Mouse (Mus musculus): Measurements from ENCODE around the gene Cd84.

Cd84 gene

DNA sequence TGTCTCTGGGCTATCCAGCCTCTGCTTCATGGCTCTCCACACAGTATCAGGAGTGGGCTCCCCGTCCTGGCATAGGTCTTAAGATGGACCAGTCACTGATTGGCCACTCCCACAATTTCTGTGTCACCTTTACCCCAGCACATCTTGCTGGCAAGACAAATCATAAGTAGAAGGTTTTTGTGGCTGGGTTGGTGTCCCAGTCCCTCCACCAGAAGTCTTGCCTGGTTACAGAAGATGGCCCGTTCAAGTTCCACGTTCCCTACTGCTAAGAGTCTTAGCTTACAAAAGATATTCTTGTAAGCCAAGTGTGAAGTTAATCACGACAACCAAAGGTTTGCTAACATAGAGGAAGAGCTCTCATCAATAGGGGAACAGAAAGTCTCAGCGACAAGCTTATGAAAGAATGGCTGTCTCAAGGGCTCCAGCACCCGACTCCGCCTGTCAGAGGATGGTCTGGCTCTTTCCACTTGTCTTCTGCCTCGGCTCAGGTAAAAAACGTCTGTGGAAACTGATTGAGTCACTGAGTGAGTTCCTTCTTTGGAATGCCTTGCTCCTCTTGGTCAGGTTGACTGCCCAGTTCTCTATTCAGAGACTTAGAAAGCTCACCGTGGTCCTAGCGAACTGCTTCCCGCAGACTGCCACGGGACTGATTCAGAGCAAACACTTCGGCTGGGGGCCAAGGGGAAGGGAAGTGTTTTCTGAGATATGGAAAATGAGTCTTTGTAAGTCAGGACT, 78.0 kb downstream of the Cd84 start, which contains the start of gene Slamf6:
Gene Slamf6 (plus strand): TSS at position 211 of the 735 bp plus-strand sequence.
- DNase-seq = no peak

DNA sequence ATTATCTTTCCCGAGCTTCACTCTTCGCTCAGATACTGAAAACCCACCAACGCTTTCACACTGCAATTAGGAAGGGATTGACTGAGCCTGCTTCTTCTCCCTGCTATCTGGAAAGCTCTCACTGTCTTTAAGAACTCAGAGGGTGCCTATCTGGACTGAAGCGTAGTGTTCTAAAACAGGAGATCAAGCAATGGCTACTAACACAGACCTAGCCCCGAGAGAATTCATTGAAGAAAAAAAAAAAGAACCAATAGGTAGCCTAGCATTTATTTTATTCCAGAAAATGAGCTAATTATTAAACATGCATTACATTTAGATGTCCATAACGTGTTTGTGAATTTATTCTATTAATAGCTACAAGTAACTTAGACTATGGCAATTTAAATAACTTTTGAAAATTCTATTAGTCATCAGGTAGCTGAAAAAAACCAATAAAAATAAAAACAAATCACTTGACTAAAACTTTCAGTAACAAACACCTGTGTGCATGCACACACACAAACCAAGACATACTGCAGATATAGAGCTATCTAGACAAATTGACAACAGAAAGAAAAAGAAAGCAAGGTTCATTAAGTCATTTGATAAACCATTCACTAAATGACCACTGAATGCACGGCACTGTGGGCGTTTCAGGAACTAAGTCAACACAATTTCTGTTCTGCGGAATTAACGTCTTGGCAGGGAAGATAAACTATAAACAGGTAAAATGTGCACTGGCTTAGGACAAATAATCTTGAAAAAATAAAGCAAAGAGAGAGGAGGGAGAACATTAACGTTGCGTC, 78.8 kb downstream of the Cd84 start:
- no peak for DNase-seq

DNA sequence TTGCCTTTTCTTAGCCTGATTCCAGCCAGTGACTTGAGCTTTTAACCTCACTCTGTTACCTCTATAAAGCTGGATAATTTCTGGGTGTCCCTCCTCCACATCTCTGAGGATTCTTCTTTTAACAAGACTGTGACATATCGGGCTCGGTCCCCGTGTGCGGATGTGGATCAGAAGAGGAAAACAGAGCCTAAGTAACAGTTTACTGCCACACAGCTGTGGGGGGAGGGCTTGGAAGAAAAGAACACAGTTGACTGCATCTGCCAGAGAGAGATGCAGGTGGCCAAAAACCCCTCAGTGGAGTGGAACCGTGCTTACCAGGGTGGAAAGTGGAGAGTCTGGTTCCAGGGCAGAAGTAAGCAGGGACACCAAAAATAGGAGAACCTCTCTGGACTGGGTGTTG, 79.7 kb downstream of the Cd84 start:
- DNase-seq = no peak

DNA sequence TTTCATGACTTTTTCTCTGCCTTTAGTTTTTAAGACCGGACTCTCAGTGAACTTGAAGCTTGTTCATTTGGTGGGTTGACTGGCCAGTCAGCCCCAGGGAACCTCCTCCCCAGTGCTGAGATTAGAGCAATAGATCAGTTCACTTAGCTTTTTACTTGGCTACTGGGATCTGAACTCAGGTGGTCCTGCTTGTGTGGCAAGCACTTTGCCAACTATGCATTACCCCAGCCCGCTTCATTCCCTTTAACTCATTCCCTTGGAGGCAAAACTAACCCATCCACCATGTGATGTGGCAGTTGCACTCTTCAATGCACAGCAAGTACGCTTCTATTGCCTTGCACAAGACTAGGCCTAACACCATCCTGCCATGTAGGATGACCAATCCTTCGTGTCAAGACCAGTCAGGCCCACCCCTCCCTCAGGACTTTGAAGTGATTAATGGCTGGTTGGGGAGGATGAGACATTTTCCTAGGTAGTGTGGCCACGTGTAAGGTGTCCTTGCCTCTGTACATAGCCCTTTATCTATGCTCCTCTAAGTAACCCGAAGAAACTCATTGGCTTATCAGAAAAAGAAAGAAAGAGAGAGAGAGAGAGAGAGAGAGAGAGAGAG, 80.5 kb downstream of the Cd84 start:
- DNase-seq = no peak

DNA sequence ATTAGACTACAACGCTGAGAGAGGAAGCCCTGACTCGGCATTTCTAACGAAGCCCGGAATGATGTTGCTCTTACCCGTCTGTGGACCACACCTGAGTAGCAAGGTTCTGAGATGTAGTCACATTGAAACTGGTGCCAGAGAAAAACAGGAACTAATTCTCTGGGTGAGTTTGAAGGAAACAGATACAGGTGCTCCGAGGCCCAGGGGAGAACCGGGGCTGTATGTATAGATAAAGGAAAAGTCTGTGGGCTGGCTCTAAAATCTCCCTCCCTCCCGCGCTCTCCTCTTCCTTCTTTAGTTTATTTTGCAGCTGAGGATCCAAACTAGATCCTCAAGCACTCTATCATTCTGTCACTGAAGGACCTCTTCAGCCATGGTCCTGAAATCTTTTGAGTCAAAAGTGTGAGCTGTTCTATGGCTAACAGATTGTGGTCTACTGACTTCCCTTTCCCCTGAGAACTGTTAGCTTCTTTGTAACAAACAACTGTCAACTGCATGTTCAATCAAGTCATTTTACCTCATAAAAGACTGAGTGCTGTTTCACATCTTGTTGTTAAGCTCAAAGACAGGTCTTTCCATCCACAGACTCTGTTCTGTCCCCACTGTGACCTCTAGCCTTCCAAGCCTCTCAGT, 81.6 kb downstream of the Cd84 start:
- DNase-seq = no peak

DNA sequence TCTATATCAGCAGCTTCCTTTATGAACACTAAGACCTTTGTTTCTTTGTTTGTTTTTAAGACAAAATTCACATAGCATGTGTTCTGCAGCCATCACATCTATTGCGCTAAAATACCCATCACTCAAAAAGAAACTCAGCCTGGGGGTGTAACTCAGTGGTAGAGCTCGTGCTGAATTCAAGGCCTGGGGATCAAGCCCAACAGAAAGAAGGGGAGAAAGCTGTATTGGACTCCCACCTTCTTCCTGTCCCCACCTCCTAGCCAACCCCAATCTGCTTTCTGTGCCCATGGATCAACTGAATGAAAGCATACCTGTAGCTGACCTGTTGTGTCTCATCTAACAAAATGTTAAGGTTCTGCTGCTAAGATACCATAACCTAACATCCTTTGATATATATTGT, 82.1 kb downstream of the Cd84 start:
- DNase-seq = no peak

DNA sequence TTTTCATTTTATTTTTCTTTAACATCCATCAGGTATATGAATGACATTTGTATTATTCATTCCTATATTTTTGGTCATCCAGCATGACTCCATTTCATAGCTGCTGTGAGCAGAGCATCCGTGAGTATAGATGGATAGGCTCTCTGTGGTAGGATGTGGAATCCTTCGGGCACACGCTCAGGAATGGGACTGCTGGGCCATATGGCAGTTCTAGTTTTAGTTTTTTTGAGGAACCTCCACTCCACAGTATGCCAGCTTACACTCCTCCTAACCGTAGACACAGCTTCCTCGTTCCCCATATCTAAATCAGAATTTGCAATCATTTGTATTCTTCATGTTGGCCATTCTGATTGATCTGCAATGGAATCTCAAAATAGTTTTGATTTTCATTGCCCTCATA, 83.3 kb downstream of the Cd84 start:
- DNase-seq = no peak

DNA sequence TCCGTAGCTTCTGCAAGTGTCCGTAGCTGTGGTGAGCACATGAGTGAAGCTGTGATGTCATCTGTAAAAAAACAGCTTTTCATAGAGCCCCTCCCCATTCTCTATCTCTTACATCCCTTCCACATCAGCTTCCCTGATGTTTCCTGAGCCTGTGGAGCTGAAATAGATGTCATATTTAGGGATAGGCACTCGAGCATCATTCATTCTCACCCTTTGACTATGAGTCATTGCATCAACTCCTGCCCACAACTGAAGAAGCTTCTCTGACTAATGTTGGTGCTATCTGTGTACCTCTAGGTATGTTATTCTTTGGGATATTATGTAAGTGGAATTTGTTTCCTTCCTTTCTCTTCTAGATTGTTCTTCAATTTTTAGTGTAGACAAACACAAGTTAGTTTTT, 85.4 kb downstream of the Cd84 start:
- no peak for DNase-seq

DNA sequence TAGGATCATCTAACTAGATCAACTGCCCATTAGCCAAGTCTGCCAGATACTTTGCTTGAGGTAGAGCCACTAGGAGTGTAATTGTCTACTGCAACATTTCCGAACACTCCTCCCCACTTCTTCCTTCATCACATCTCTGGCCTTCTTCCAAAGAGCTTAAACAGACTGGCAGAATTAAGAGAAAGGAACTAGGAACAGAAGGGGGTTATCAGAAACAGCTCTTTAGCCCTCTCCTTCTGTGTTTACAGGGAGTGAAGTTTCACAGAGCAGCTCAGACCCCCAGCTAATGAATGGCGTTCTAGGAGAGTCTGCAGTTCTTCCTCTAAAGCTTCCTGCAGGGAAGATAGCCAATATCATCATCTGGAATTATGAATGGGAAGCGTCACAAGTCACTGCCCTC, 94.4 kb downstream of the Cd84 start:
- DNase-seq = peak; percentile 4

DNA sequence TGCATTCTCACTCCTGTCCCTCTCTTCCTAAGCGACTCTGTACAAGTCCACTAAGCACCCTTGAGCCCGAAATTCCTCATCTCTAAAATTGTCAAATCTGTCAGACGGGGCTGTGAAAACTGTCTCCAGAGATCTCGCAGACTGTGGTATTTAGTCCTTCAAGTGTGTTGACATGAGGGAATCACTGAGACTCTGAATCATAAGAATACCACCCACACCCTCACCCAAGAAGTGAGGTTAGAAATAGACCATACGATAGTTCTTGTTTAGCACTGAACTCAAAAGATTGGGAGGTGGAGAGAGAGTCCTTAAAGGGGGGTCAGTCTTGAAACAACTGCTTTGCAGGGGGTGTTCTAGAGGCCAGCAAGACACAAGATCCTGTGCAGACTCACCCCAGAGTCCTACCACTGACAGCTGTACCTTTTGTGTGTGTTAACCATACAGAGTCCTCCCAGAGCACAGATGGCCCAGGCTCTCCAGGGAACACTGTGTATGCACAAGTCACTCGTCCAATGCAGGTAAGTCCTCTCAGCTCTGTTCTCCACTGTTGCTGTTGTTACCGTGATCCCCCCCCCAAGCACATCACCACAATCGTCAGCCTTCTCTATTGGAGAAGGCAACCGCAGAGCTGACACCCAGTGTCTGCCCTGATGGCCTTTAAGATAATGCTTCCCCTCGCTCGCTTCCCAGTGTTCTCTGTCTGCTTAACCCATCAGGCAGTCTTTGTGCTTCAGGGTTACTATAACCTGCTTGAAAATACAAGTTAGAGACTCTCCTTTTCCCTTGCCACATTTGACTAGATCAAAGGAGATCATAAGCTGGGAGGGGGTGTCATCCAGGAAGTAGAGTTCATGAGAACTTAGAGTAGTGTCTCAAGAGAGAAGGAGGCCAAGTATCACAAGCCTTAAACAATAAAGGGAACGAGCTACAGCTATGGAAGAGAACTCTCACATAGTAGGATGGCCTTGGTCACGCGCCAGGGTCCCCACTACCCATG, 99.8 kb downstream of the Cd84 start:
- no peak for DNase-seq
